Mouse (Mus musculus) stomach, embryonic 15.5 days (tissue): ENCODE data around the gene Tgtp2. TPM values are rescaled to one million over a fixed set of nuclear protein-coding genes. Genes with fewer than 3 reads are reported as not detected.
"Not testable (repeated sequence)": the region's sequence is repeated elsewhere in the genome, so short reads cannot be mapped to it uniquely, and the experiment has no call there.

Experiments used
- ATAC-seq: fragments of 200-750 bp; cut with Nextera tagmentation; 2 replicates; pipeline ENCODE4 v1.8.0; 2017; ENCODE audit warnings: low read depth, moderate number of reproducible peaks, moderate TSS enrichment; ENCODE audit not compliant: insufficient read depth, low FRiP score
- H3K27ac ChIP-seq: fragments of 300-500 bp; sonication (generic); 2 replicates; pipeline ENCODE4 v1.5.1; 2015; ENCODE audit warnings: mild to moderate bottlenecking, inconsistent platforms
- H3K27me3 ChIP-seq: fragments of 300-500 bp; sonication (generic); replicated peaks from 2 replicates; pipeline ENCODE4 v1.6.1; 2015; ENCODE audit warnings: inconsistent platforms
- H3K36me3 ChIP-seq: fragments of 300-500 bp; sonication (generic); 2 replicates; pipeline ENCODE4 v1.6.1; 2015; ENCODE audit warnings: inconsistent platforms
- H3K4me1 ChIP-seq: fragments of 300-500 bp; sonication (generic); 2 replicates; pipeline ENCODE4 v1.6.1; 2015; ENCODE audit warnings: inconsistent platforms
- H3K4me2 ChIP-seq: fragments of 300-500 bp; sonication (generic); 2 replicates; pipeline ENCODE4 v1.6.1; 2015; ENCODE audit warnings: mild to moderate bottlenecking, inconsistent platforms
- H3K4me3 ChIP-seq: fragments of 300-500 bp; sonication (generic); replicated peaks from 2 replicates; pipeline ENCODE4 v1.5.1; 2015; ENCODE audit warnings: inconsistent platforms
- H3K9ac ChIP-seq: fragments of 300-500 bp; sonication (generic); 2 replicates; pipeline ENCODE4 v1.6.1; 2015; ENCODE audit warnings: inconsistent platforms
- H3K9me3 ChIP-seq: fragments of 300-500 bp; sonication (generic); 2 replicates; pipeline ENCODE4 v1.6.1; 2016; ENCODE audit warnings: inconsistent platforms
- polyA plus RNA-seq: library from polyadenylated mRNA; unstranded; fragments of >200 nt; fragmentation: Nextera tagmentation; extraction: Ambion mirVana; gene quantifications from 2 replicates; pipeline ENCODE4 v1.2.1, GENCODE M21; 2015

The Tgtp2 gene
- polyA plus RNA-seq, 1 experiment from 2014 or later: 1.1 TPM

- H3K4me1 ChIP-seq, ATAC-seq, H3K9ac ChIP-seq, H3K27me3 ChIP-seq, H3K4me3 ChIP-seq, H3K36me3 ChIP-seq, H3K4me2 ChIP-seq, H3K27ac ChIP-seq, H3K9me3 ChIP-seq: not testable (repeated sequence)
Measured at GRCm38 (mm10) chr11:49050064-49050463, 13.9 kb downstream of the Tgtp2 start.

- not testable (repeated sequence) for ATAC-seq, H3K4me2 ChIP-seq, H3K27ac ChIP-seq
Measured at GRCm38 (mm10) chr11:49012074-49012473, 51.9 kb downstream of the Tgtp2 start.

More at GRCm38 (mm10) chr11:49012074-49012473, 51.9 kb downstream of the Tgtp2 start:
- H3K27me3 ChIP-seq, H3K9ac ChIP-seq, H3K9me3 ChIP-seq, H3K4me3 ChIP-seq, H3K4me1 ChIP-seq, H3K36me3 ChIP-seq: not testable (repeated sequence)

Other genes starting within 250 kb of the Tgtp2 start
- gene Trim41, start 246.9 kb downstream of the Tgtp2 start, polyA plus RNA-seq: 5.0 and 6.7 TPM in 2 replicates
- gene Trim7, start 238.1 kb downstream of the Tgtp2 start, polyA plus RNA-seq: 2.3 and 2.5 TPM in 2 replicates
- 10.3 and 16.4 TPM in 2 replicates for gene Gm12184, start 237.6 kb downstream of the Tgtp2 start, polyA plus RNA-seq
- 12.8 and 14.3 TPM in 2 replicates for gene Irgm1, start 192.5 kb downstream of the Tgtp2 start, polyA plus RNA-seq
- gene Gm5431, start 162.0 kb downstream of the Tgtp2 start, polyA plus RNA-seq: 0.24 and 0.37 TPM in 2 replicates
- 3.5 and 14.5 TPM in 2 replicates for gene Psme2b, start 118.0 kb downstream of the Tgtp2 start, polyA plus RNA-seq
- gene Olfr56, start 85.3 kb downstream of the Tgtp2 start, polyA plus RNA-seq: not detected in 2 replicates
- 0.70 and 0.77 TPM in 2 replicates for gene 9930111J21Rik1, start 84.8 kb downstream of the Tgtp2 start, polyA plus RNA-seq
- gene Gm12185, start 72.0 kb downstream of the Tgtp2 start, polyA plus RNA-seq: 0.03 TPM in 1 of 2 replicates, not detected in the other
- 1.3 and 2.0 TPM in 2 replicates for gene Tgtp1, start 70.0 kb downstream of the Tgtp2 start, polyA plus RNA-seq
- 0.96 and 0.98 TPM in 2 replicates for gene 9930111J21Rik2, start 13.0 kb downstream of the Tgtp2 start, polyA plus RNA-seq
- 2.0 and 2.3 TPM in 2 replicates for gene Ifi47, start 12.4 kb upstream of the Tgtp2 start, polyA plus RNA-seq
- 0.14 TPM in 1 of 2 replicates, not detected in the other for gene Olfr1396, start 50.7 kb upstream of the Tgtp2 start, polyA plus RNA-seq
- not detected in 2 replicates for gene Olfr1395, start 78.1 kb upstream of the Tgtp2 start, polyA plus RNA-seq
- not detected in 2 replicates for gene Olfr1394, start 90.2 kb upstream of the Tgtp2 start, polyA plus RNA-seq
- 1.7 and 2.5 TPM in 2 replicates for gene Btnl9, start 123.0 kb upstream of the Tgtp2 start, polyA plus RNA-seq
- gene Zfp62, start 139.1 kb upstream of the Tgtp2 start, polyA plus RNA-seq: 31.0 and 34.2 TPM in 2 replicates
- gene Mgat1, start 180.0 kb upstream of the Tgtp2 start, polyA plus RNA-seq: 59.3 and 59.9 TPM in 2 replicates
- gene Olfr1393, start 214.1 kb upstream of the Tgtp2 start, polyA plus RNA-seq: not detected in 2 replicates
- 0.06 TPM in 1 of 2 replicates, not detected in the other for gene Olfr1392, start 221.1 kb upstream of the Tgtp2 start, polyA plus RNA-seq
- not detected in 2 replicates for gene Olfr10, start 240.5 kb upstream of the Tgtp2 start, polyA plus RNA-seq